Mouse (Mus musculus) MEL (cell line): ENCODE measurements around the gene Pcgf5. TPM values are rescaled to one million over a fixed set of nuclear protein-coding genes. Genes with fewer than 3 reads are reported as not detected.

Experiments used
- DNase-seq: peaks from one replicate; pipeline ENCODE4 v3.0.0; 2011; ENCODE audit warnings: low read depth, low spot score
- H3K27ac ChIP-seq: 2 replicates; pipeline ENCODE4 v1.5.1; 2012; ENCODE audit warnings: low read depth, mild to moderate bottlenecking, control low read depth, low read length, moderate library complexity; ENCODE audit not compliant: control insufficient read depth
- H3K27me3 ChIP-seq, 2 experiments: fragments of 150-350 bp in 1 of 2; sonication (generic) in 1 of 2; 2 replicates each; pipeline ENCODE4 v1.6.1; 2012; ENCODE audit warnings: low read length in 2 of 2, mild to moderate bottlenecking in 2 of 2, improper control_type of control experiment in 1 of 2, moderate library complexity in 1 of 2; ENCODE audit not compliant: insufficient read depth in 2 of 2, control insufficient read depth in 1 of 2
- H3K36me3 ChIP-seq, 2 experiments: 2 replicates each; pipeline ENCODE4 v1.6.1; 2012 to 2014; ENCODE audit warnings: low read length in 2 of 2, improper control_type of control experiment in 1 of 2, inconsistent platforms in 1 of 2, mild to moderate bottlenecking in 1 of 2; ENCODE audit not compliant: insufficient read depth in 2 of 2, control insufficient read depth in 1 of 2
- H3K4me1 ChIP-seq, 2 experiments: fragments of 150-350 bp in 1 of 2; sonication (generic) in 1 of 2; 2 replicates each; pipeline ENCODE4 v1.6.1; 2012; ENCODE audit warnings: low read length in 2 of 2, improper control_type of control experiment in 1 of 2, mild to moderate bottlenecking in 1 of 2; ENCODE audit not compliant: insufficient read depth in 2 of 2, control insufficient read depth in 1 of 2
- H3K4me3 ChIP-seq, 2 experiments: fragments of 150-350 bp in 1 of 2; sonication (generic) in 1 of 2; 2 replicates each; pipeline ENCODE4 v1.5.1; 2012; ENCODE audit warnings: low read depth in 2 of 2, low read length in 2 of 2, mild to moderate bottlenecking in 2 of 2, moderate library complexity in 2 of 2, control low read depth in 1 of 2, improper control_type of control experiment in 1 of 2; ENCODE audit not compliant: control insufficient read depth in 1 of 2, insufficient read depth in 1 of 2
- H3K79me2 ChIP-seq: 2 replicates; pipeline ENCODE4 v1.6.1; 2012; ENCODE audit warnings: mild to moderate bottlenecking, low read length, moderate library complexity; ENCODE audit not compliant: control insufficient read depth, poor library complexity, insufficient read depth
- H3K9ac ChIP-seq: 2 replicates; pipeline ENCODE4 v1.6.1; 2012; ENCODE audit warnings: low read depth, mild to moderate bottlenecking, control low read depth, low read length, moderate library complexity; ENCODE audit not compliant: control insufficient read depth, poor library complexity, severe bottlenecking
- H3K9me3 ChIP-seq: fragments of 150-350 bp; sonication (generic); replicated peaks from 2 replicates; pipeline ENCODE4 v1.6.1; 2012; ENCODE audit warnings: mild to moderate bottlenecking, low read length, improper control_type of control experiment, moderate library complexity; ENCODE audit not compliant: insufficient read depth
- BHLHE40 ChIP-seq: IDR thresholded peaks from 2 replicates; pipeline ENCODE4 v1.6.1; 2012; ENCODE audit warnings: low read depth, mild to moderate bottlenecking, inconsistent platforms, low read length, improper control_type of control experiment, borderline replicate concordance
- CHD2 ChIP-seq: IDR thresholded peaks from 2 replicates; pipeline ENCODE4 v1.6.1; 2011; ENCODE audit warnings: low read length, improper control_type of control experiment
- E2F4 ChIP-seq: IDR thresholded peaks from 2 replicates; pipeline ENCODE4 v1.6.1; 2011; ENCODE audit warnings: low read depth, low read length, improper control_type of control experiment, borderline replicate concordance
- EP300 ChIP-seq, 2 experiments: IDR thresholded peaks; 2 replicates each; pipeline ENCODE4 v1.6.1; 2011; ENCODE audit warnings: improper control_type of control experiment in 2 of 2, low read length in 2 of 2, low read depth in 1 of 2, mild to moderate bottlenecking in 1 of 2
- GATA1 ChIP-seq: IDR thresholded peaks from 2 replicates; pipeline ENCODE4 v1.6.1; 2011; ENCODE audit warnings: low read depth, low read length, improper control_type of control experiment
- HCFC1 ChIP-seq: IDR thresholded peaks from 2 replicates; pipeline ENCODE4 v1.6.1; 2012; ENCODE audit warnings: low read depth, mild to moderate bottlenecking, inconsistent platforms, low read length, improper control_type of control experiment, moderate library complexity
- MAFK ChIP-seq: IDR thresholded peaks from 2 replicates; pipeline ENCODE4 v1.6.1; 2011; ENCODE audit warnings: low read depth, mild to moderate bottlenecking, low read length, improper control_type of control experiment, borderline replicate concordance
- MAX ChIP-seq: IDR thresholded peaks from 2 replicates; pipeline ENCODE4 v1.6.1; 2011; ENCODE audit warnings: low read length, improper control_type of control experiment
- MEF2A ChIP-seq: IDR thresholded peaks from 2 replicates; pipeline ENCODE4 v1.6.1; 2014; ENCODE audit warnings: low read depth, mild to moderate bottlenecking, inconsistent platforms, low read length, improper control_type of control experiment; ENCODE audit not compliant: poor library complexity, insufficient replicate concordance, severe bottlenecking; ENCODE audit errors: extremely low read depth
- MYC ChIP-seq: IDR thresholded peaks from 2 replicates; pipeline ENCODE4 v1.6.1; 2011; ENCODE audit warnings: low read depth, mild to moderate bottlenecking, low read length, improper control_type of control experiment, moderate library complexity
- NRF1 ChIP-seq: IDR thresholded peaks from 2 replicates; pipeline ENCODE4 v1.6.1; 2014; ENCODE audit warnings: low read depth, mild to moderate bottlenecking, inconsistent platforms, low read length, improper control_type of control experiment, moderate library complexity; ENCODE audit not compliant: poor library complexity, insufficient read depth, severe bottlenecking
- POLR2A ChIP-seq, 2 experiments: IDR thresholded peaks; 2 replicates each; pipeline ENCODE4 v1.6.1; 2011 to 2012; ENCODE audit warnings: low read length in 2 of 2, mild to moderate bottlenecking in 2 of 2, control low read depth in 1 of 2, improper control_type of control experiment in 1 of 2, low read depth in 1 of 2, moderate library complexity in 1 of 2; ENCODE audit not compliant: control insufficient read depth in 1 of 2, insufficient read depth in 1 of 2, poor library complexity in 1 of 2
- POLR2AphosphoS2 ChIP-seq: IDR thresholded peaks from 2 replicates; pipeline ENCODE4 v1.6.1; 2011; ENCODE audit warnings: low read length, improper control_type of control experiment
- POLR2AphosphoS5 ChIP-seq: IDR thresholded peaks from 2 replicates; pipeline ENCODE4 v1.6.1; 2012; ENCODE audit warnings: low read depth, borderline replicate concordance, mild to moderate bottlenecking, inconsistent platforms, low read length, moderate library complexity, mixed read lengths
- RAD21 ChIP-seq: IDR thresholded peaks from 2 replicates; pipeline ENCODE4 v1.6.1; 2011; ENCODE audit warnings: mild to moderate bottlenecking, low read depth, low read length, improper control_type of control experiment
- SMC3 ChIP-seq: IDR thresholded peaks from 2 replicates; pipeline ENCODE4 v1.6.1; 2011; ENCODE audit warnings: low read depth, low read length, improper control_type of control experiment
- TAL1 ChIP-seq: IDR thresholded peaks from 2 replicates; pipeline ENCODE4 v1.6.1; 2012; ENCODE audit warnings: mild to moderate bottlenecking, inconsistent platforms, low read length, moderate library complexity, mixed read lengths
- UBTF ChIP-seq: IDR thresholded peaks from 2 replicates; pipeline ENCODE4 v1.6.1; 2012; ENCODE audit warnings: low read depth, mild to moderate bottlenecking, inconsistent platforms, low read length, improper control_type of control experiment, moderate library complexity, borderline replicate concordance; ENCODE audit not compliant: insufficient read depth
- USF1 ChIP-seq: IDR thresholded peaks from 2 replicates; pipeline ENCODE4 v1.6.1; 2014; ENCODE audit warnings: low read depth, mild to moderate bottlenecking, inconsistent platforms, low read length, improper control_type of control experiment, moderate library complexity
- USF2 ChIP-seq, 2 experiments: IDR thresholded peaks; 2 replicates each; pipeline ENCODE4 v1.6.1; 2011 to 2012; ENCODE audit warnings: improper control_type of control experiment in 2 of 2, low read length in 2 of 2, borderline replicate concordance in 1 of 2, inconsistent platforms in 1 of 2, low read depth in 1 of 2, mild to moderate bottlenecking in 1 of 2; ENCODE audit not compliant: insufficient read depth in 1 of 2
- ZC3H11A ChIP-seq: IDR thresholded peaks from 2 replicates; pipeline ENCODE4 v1.6.1; 2012; ENCODE audit warnings: low read depth, mild to moderate bottlenecking, inconsistent platforms, low read length, improper control_type of control experiment
- ZKSCAN1 ChIP-seq: IDR thresholded peaks from 2 replicates; pipeline ENCODE4 v1.6.1; 2012; ENCODE audit warnings: low read depth, mild to moderate bottlenecking, inconsistent platforms, low read length, improper control_type of control experiment, moderate library complexity
- ZMIZ1 ChIP-seq: IDR thresholded peaks from 2 replicates; pipeline ENCODE4 v1.6.1; 2012; ENCODE audit warnings: low read depth, mild to moderate bottlenecking, inconsistent platforms, low read length, improper control_type of control experiment, moderate library complexity
- polyA plus RNA-seq, 2 experiments: library from polyadenylated mRNA; stranded (reverse) in 1 of 2; unstranded in 1 of 2; fragments of >175 nt in 1 of 2; fragments of >200 nt in 1 of 2; gene quantifications; 2 replicates each; pipeline versions ENCODE4 v1.2.1 to v1.2.4; 2012; ENCODE audit warnings: low replicate concordance in 2 of 2, low read depth in 1 of 2; ENCODE audit not compliant: insufficient read length in 2 of 2, insufficient read depth in 1 of 2, missing spikeins in 1 of 2
- total RNA-seq: library from RNA; depleted of rRNA; stranded (reverse); fragments of 300-350 nt; gene quantifications from 2 replicates; pipeline ENCODE4 v1.2.3, GENCODE M21; 2012

Pcgf5 gene
- total and polyA plus RNA-seq, 3 experiments, result 10.0 to 23.2 TPM; not detected in 1

GRCm38 (mm10) chr19:36373056-36373621 lies 25.0 kb downstream of the Pcgf5 start:
- no peaks in the 10 kb centered on the region for H3K4me1 ChIP-seq
- DNase-seq, result no peak

GRCm38 (mm10) chr19:36375200-36375783 lies 27.2 kb downstream of the Pcgf5 start:
- no peaks in the 10 kb centered on the region for H3K9me3 ChIP-seq
- no peak overlapping the region for H3K4me3 ChIP-seq
- no peaks in the 10 kb centered on the region for H3K27me3 ChIP-seq
- no peaks in the 10 kb centered on the region for H3K36me3 ChIP-seq
- no peak overlapping the region for H3K27ac ChIP-seq
- no peak for TF ChIP-seq EP300 (IDR thresholded peaks at IDR 0.05; ENCODE audit: low read depth in 1 of 2, low read length in 2 of 2)
- no peak for TF ChIP-seq ZKSCAN1
- no peak for TF ChIP-seq MYC
- TF ChIP-seq MAX, result no peak
- TF ChIP-seq BHLHE40, result no peak
- no peak for TF ChIP-seq USF2 (IDR thresholded peaks at IDR 0.05; ENCODE audit: borderline replicate concordance in 1 of 2, insufficient read depth in 1 of 2, low read depth in 1 of 2, low read length in 2 of 2)
- no peak for TF ChIP-seq POLR2A (IDR thresholded peaks at IDR 0.05; ENCODE audit: control insufficient read depth in 1 of 2, insufficient read depth in 1 of 2, low read depth in 1 of 2, low read length in 2 of 2, poor library complexity in 1 of 2)
- TF ChIP-seq MAFK, result no peak
- no peak for TF ChIP-seq NRF1
- TF ChIP-seq E2F4, result no peak
- no peak for TF ChIP-seq CHD2
- TF ChIP-seq ZC3H11A, result no peak
- TF ChIP-seq GATA1, result no peak
- TF ChIP-seq SMC3, result no peak
- H3K9ac ChIP-seq, result no peak overlapping the region
- no peak for DNase-seq
- no peaks in the 10 kb centered on the region for H3K4me1 ChIP-seq
- H3K79me2 ChIP-seq, result no peaks in the 10 kb centered on the region

More at GRCm38 (mm10) chr19:36373056-36373621, 25.0 kb downstream of the Pcgf5 start:
- H3K36me3 ChIP-seq, result no peaks in the 10 kb centered on the region
- no peak for TF ChIP-seq ZKSCAN1
- TF ChIP-seq POLR2AphosphoS5, result no peak
- TF ChIP-seq NRF1, result no peak
- no peak for TF ChIP-seq POLR2A (IDR thresholded peaks at IDR 0.05; ENCODE audit: control insufficient read depth in 1 of 2, insufficient read depth in 1 of 2, low read depth in 1 of 2, low read length in 2 of 2, poor library complexity in 1 of 2)
- no peak for TF ChIP-seq MEF2A
- TF ChIP-seq MAFK, result no peak
- TF ChIP-seq USF1, result no peak
- no peak for TF ChIP-seq RAD21
- TF ChIP-seq UBTF, result no peak
- no peak for TF ChIP-seq TAL1
- no peak for TF ChIP-seq HCFC1
- TF ChIP-seq POLR2AphosphoS2, result no peak
- no peak for TF ChIP-seq CHD2
- TF ChIP-seq ZMIZ1, result no peak
- TF ChIP-seq, all 39 proteins: peak for 0
- no peaks in the 10 kb centered on the region for H3K27me3 ChIP-seq
- no peak overlapping the region for H3K9ac ChIP-seq
- H3K4me3 ChIP-seq, result no peak overlapping the region
- H3K27ac ChIP-seq, result no peak overlapping the region
- no peaks in the 10 kb centered on the region for H3K9me3 ChIP-seq
- no peaks in the 10 kb centered on the region for H3K79me2 ChIP-seq
